Mouse (Mus musculus) myocyte (in vitro differentiated cells): Measurements from ENCODE around the gene Tie1. TPM values are rescaled to one million over a fixed set of nuclear protein-coding genes. Genes with fewer than 3 reads are reported as not detected.

Experiments
- H3K27me3 ChIP-seq: one replicate; pipeline ENCODE4 v1.6.1; 2011; ENCODE audit not compliant: control insufficient read depth, insufficient read depth, insufficient read length
- H3K36me3 ChIP-seq: one replicate; pipeline ENCODE4 v1.6.1; 2011; ENCODE audit not compliant: control insufficient read depth, insufficient read depth
- H3K4me2 ChIP-seq: one replicate; pipeline ENCODE4 v1.6.1; 2011; ENCODE audit warnings: low read depth, control low read depth
- H3K4me3 ChIP-seq: one replicate; pipeline ENCODE4 v1.5.1; 2011; ENCODE audit warnings: mild to moderate bottlenecking, control low read depth, moderate library complexity
- H3K79me2 ChIP-seq: one replicate; pipeline ENCODE4 v1.6.1; 2011; ENCODE audit not compliant: control insufficient read depth, insufficient read depth
- H3ac ChIP-seq: one replicate; pipeline ENCODE4 v1.6.1; 2011; ENCODE audit not compliant: control insufficient read depth, insufficient read length
- CEBPB ChIP-seq: IDR thresholded peaks from 2 replicates; pipeline ENCODE4 v1.6.1; 2011; ENCODE audit warnings: mild to moderate bottlenecking, moderate library complexity; ENCODE audit not compliant: poor library complexity, insufficient read depth, severe bottlenecking
- E2F4 ChIP-seq: IDR thresholded peaks from one replicate; pipeline ENCODE4 v1.6.1; 2011; ENCODE audit warnings: mild to moderate bottlenecking, control low read depth, moderate library complexity; ENCODE audit not compliant: insufficient read depth
- MAX ChIP-seq: IDR thresholded peaks from one replicate; pipeline ENCODE4 v1.6.1; 2011; ENCODE audit warnings: low read depth, mild to moderate bottlenecking, control low read depth
- MYOD1 ChIP-seq, 3 experiments: IDR thresholded peaks; one replicate each; pipeline ENCODE4 v1.6.1; 2011; ENCODE audit warnings: control low read depth in 2 of 3, low read depth in 2 of 3, mild to moderate bottlenecking in 2 of 3, moderate library complexity in 1 of 3; ENCODE audit not compliant: insufficient read length in 2 of 3, control insufficient read depth in 1 of 3
- MYOG ChIP-seq, 3 experiments: IDR thresholded peaks; one replicate each; pipeline ENCODE4 v1.6.1; 2011; ENCODE audit warnings: control low read depth in 2 of 3, low read depth in 2 of 3, mild to moderate bottlenecking in 2 of 3; ENCODE audit not compliant: insufficient read length in 2 of 3, control insufficient read depth in 1 of 3, insufficient read depth in 1 of 3
- POLR2A ChIP-seq: IDR thresholded peaks from one replicate; pipeline ENCODE4 v1.6.1; 2011; ENCODE audit warnings: low read depth, mild to moderate bottlenecking, control low read depth, moderate library complexity; ENCODE audit not compliant: insufficient read length
- POLR2AphosphoS2 ChIP-seq: IDR thresholded peaks from one replicate; pipeline ENCODE4 v1.6.1; 2011; ENCODE audit warnings: low read depth, control low read depth; ENCODE audit not compliant: insufficient read length
- REST ChIP-seq: IDR thresholded peaks from one replicate; pipeline ENCODE4 v1.6.1; 2011; ENCODE audit warnings: mild to moderate bottlenecking, control low read depth, moderate library complexity; ENCODE audit not compliant: insufficient read depth, insufficient read length
- SRF ChIP-seq: IDR thresholded peaks from one replicate; pipeline ENCODE4 v1.6.1; 2011; ENCODE audit warnings: low read depth; ENCODE audit not compliant: control insufficient read depth, insufficient read length
- TCF12 ChIP-seq: IDR thresholded peaks from one replicate; pipeline ENCODE4 v1.6.1; 2011; ENCODE audit warnings: mild to moderate bottlenecking, control low read depth; ENCODE audit not compliant: poor library complexity, insufficient read depth, severe bottlenecking
- TCF3 ChIP-seq: IDR thresholded peaks from one replicate; pipeline ENCODE4 v1.6.1; 2011; ENCODE audit warnings: low read depth, control low read depth; ENCODE audit not compliant: insufficient read length
- USF1 ChIP-seq: IDR thresholded peaks from one replicate; pipeline ENCODE4 v1.6.1; 2011; ENCODE audit warnings: low read depth, mild to moderate bottlenecking, control low read depth, moderate library complexity
- polyA plus RNA-seq: library from polyadenylated mRNA; unstranded; fragments of >200 nt; fragmentation: generic; extraction: Trizol; gene quantifications from one replicate; pipeline ENCODE4 v1.2.1, GENCODE M21; 2012; ENCODE audit warnings: missing spikeins

Gene Tie1
- polyA plus RNA-seq, 1 experiment: not detected

DNA sequence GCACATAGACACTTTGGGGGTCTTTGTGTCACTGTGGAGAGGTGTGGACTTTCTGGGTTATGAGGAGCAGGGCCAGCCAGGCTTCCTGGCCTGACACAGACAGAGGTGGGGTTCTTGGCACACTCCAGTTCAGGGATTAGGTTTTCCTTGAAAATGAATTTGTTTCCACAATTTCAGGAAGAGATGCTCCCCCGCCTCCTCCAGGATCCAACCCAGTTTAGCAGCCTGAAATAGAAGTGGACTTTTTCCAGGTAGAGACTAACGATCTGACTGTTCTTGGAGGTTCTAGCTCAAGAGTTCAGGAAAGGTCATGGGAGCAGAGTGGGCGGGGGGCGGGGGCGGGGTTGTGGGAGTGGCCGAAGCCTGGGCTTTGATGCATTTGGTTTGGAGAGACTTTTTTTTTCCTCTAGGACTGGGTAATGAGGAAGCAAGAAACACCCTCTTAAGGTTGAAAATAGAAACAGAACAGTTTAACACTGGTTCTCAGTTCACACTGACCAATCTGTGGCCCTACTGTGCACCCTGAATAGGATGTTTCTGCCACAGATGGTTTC, 10.4 kb upstream of the Tie1 start:
- H3K27me3 ChIP-seq: peaks cover 18% of the 10 kb centered on the region
- no peak overlapping the region for H3ac ChIP-seq
- no peaks in the 10 kb centered on the region for H3K79me2 ChIP-seq
- H3K36me3 ChIP-seq: no peaks in the 10 kb centered on the region
- H3K4me3 ChIP-seq: no peak overlapping the region
- no peak overlapping the region for H3K4me2 ChIP-seq
- no peak for TF ChIP-seq MAX
- no peak for TF ChIP-seq TCF12
- no peak for TF ChIP-seq POLR2AphosphoS2
- no peak for TF ChIP-seq E2F4

DNA sequence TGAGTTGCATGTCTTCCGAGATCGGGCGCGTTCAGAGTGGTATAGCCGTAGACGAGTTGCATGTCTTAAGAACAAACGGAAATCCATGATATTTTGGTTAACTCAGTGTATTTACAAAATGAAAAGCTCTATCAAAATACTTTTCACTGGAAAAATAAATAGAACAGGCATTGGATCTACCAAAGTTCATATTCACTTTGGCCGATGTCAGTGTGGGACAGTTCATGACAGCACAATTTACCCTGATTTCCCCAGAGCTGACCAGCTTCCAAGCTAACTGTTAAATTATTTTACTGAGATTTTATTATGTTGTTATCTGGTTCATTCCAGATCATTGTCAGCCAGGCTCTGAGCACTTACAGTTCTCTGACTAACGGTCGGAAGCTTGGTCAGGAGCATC, 600 bp upstream of the Tie1 start:
- Histone ChIP-seq H3K36me3 (no peaks in the 10 kb centered on the region), H3K4me2 (no peak overlapping the region), H3K27me3 (peaks cover 29% of the 10 kb centered on the region), H3K4me3 (no peak overlapping the region), H3ac (no peak overlapping the region), H3K79me2 (no peaks in the 10 kb centered on the region)
- TF ChIP-seq POLR2AphosphoS2: no peak
- TF ChIP-seq USF1: no peak
- no peak for TF ChIP-seq TCF3
- TF ChIP-seq REST: no peak
- TF ChIP-seq TCF12: no peak
- no peak for TF ChIP-seq MAX
- no peak for TF ChIP-seq SRF
- TF ChIP-seq POLR2A: no peak

- Histone ChIP-seq H3ac (no peak overlapping the region), H3K79me2 (no peaks in the 10 kb centered on the region), H3K4me3 (no peak overlapping the region), H3K36me3 (no peaks in the 10 kb centered on the region), H3K4me2 (no peak overlapping the region), H3K27me3 (peaks cover 82% of the 10 kb centered on the region)
- TF ChIP-seq SRF (no peak), MYOG (IDR thresholded peaks at IDR 0.05; ENCODE audit: control insufficient read depth in 1 of 3, insufficient read depth in 1 of 3, insufficient read length in 2 of 3, low read depth in 2 of 3) (no peak), E2F4 (no peak), REST (no peak), MAX (no peak), TCF3 (no peak), MYOD1 (IDR thresholded peaks at IDR 0.05; ENCODE audit: control insufficient read depth in 1 of 3, insufficient read length in 2 of 3, low read depth in 2 of 3) (no peak), TCF12 (no peak), POLR2AphosphoS2 (no peak)
Observed at GRCm38 (mm10) chr4:118476773-118477530, 12.9 kb downstream of the Tie1 start.

DNA sequence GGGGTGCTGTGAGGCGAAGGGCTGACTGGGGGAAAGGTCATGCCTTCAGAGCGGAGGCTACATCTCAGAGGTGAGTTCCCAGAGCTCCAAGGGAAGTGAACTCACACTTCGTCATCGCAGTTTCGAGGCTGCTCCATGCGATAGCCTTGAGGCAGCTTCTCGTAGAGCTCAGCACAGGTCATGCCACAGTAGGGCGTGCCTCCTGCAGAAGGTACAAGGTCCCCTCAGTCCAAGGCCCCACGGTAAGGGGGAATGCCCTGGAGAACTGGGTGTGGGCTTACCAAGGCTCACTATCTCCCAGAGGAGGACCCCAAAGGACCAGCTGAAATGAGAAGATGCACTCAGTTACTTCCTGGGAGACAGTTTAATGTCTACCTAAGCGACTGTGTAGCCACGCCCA, 17.2 kb downstream of the Tie1 start:
- Histone ChIP-seq H3K4me3 (no peak overlapping the region), H3K27me3 (peaks cover 68% of the 10 kb centered on the region), H3K79me2 (no peaks in the 10 kb centered on the region), H3ac (no peak overlapping the region), H3K4me2 (no peak overlapping the region), H3K36me3 (no peaks in the 10 kb centered on the region)
- TF ChIP-seq POLR2AphosphoS2 (no peak), TCF12 (no peak), E2F4 (no peak), TCF3 (no peak), SRF (no peak), MAX (no peak), MYOG (IDR thresholded peaks at IDR 0.05; ENCODE audit: control insufficient read depth in 1 of 3, insufficient read depth in 1 of 3, insufficient read length in 2 of 3, low read depth in 2 of 3) (no peak), USF1 (no peak), REST (no peak), CEBPB (no peak), POLR2A (no peak)

- no peak overlapping the region for H3ac ChIP-seq
- H3K79me2 ChIP-seq: no peaks in the 10 kb centered on the region
- H3K36me3 ChIP-seq: no peaks in the 10 kb centered on the region
- H3K27me3 ChIP-seq: peaks cover 71% of the 10 kb centered on the region
- H3K4me2 ChIP-seq: no peak overlapping the region
- TF ChIP-seq TCF3 (no peak), CEBPB (no peak), POLR2A (no peak), MYOG (IDR thresholded peaks at IDR 0.05; ENCODE audit: control insufficient read depth in 1 of 3, insufficient read depth in 1 of 3, insufficient read length in 2 of 3, low read depth in 2 of 3) (no peak), USF1 (no peak), TCF12 (no peak), POLR2AphosphoS2 (no peak), MYOD1 (IDR thresholded peaks at IDR 0.05; ENCODE audit: control insufficient read depth in 1 of 3, insufficient read length in 2 of 3, low read depth in 2 of 3) (no peak), MAX (no peak)
- no peak overlapping the region for H3K4me3 ChIP-seq
Observed at GRCm38 (mm10) chr4:118471281-118471680, 18.6 kb downstream of the Tie1 start.
